Mouse (Mus musculus) liver, embryonic 14.5 days (tissue): ENCODE measurements at regions not wholly inside any gene's neighbourhood (a gene's known extent, or its start where the extent isn't known, plus 50 kb on each side); places are given as distances from the start of the nearest gene placed in this dataset.

Source experiments
- ATAC-seq: fragments of 200-750 bp; cut with Nextera tagmentation; 2 replicates; pipeline ENCODE4 v1.8.0; 2017; ENCODE audit warnings: moderate number of reproducible peaks, mild to moderate bottlenecking, moderate library complexity; ENCODE audit not compliant: insufficient read depth
- DNase-seq, 3 experiments: peaks; one replicate each; pipeline ENCODE4 v3.0.0-alpha.2; 2012 to 2013; ENCODE audit warnings: low read depth in 3 of 3, low spot score in 3 of 3
- H3K27ac ChIP-seq: fragments of 300-500 bp; sonication (generic); 2 replicates; pipeline ENCODE4 v1.5.1; 2014; ENCODE audit warnings: moderate library complexity, mild to moderate bottlenecking, control low read depth, inconsistent platforms
- H3K27me3 ChIP-seq: fragments of 300-500 bp; sonication (generic); 2 replicates; pipeline ENCODE4 v1.6.1; 2014; ENCODE audit warnings: mild to moderate bottlenecking, low read length, moderate library complexity; ENCODE audit not compliant: control insufficient read depth, insufficient read depth
- H3K36me3 ChIP-seq: fragments of 300-500 bp; sonication (generic); replicated peaks from 2 replicates; pipeline ENCODE4 v1.6.1; 2014; ENCODE audit warnings: low read depth; ENCODE audit not compliant: control insufficient read depth, insufficient read depth
- H3K4me1 ChIP-seq, 2 experiments: fragments of 200-500 bp in 1 of 2; fragments of 300-500 bp in 1 of 2; sonication (generic) in 1 of 2; replicated peaks; 2 replicates each; pipeline ENCODE4 v1.6.1; 2012 to 2014; ENCODE audit warnings: antibody characterized with exemption in 1 of 2, inconsistent platforms in 1 of 2, low read length in 1 of 2; ENCODE audit not compliant: control insufficient read depth in 2 of 2, insufficient read depth in 2 of 2
- H3K4me2 ChIP-seq: fragments of 300-500 bp; sonication (generic); 2 replicates; pipeline ENCODE4 v1.6.1; 2014; ENCODE audit warnings: low read depth, mild to moderate bottlenecking, control low read depth, moderate library complexity
- H3K4me3 ChIP-seq, 2 experiments: fragments of 200-500 bp in 1 of 2; fragments of 300-500 bp in 1 of 2; sonication (generic) in 1 of 2; 2 replicates each; pipeline ENCODE4 v1.5.1; 2012 to 2014; ENCODE audit warnings: low read depth in 2 of 2, low read length in 2 of 2, mild to moderate bottlenecking in 2 of 2, control low read depth in 1 of 2, inconsistent platforms in 1 of 2, moderate library complexity in 1 of 2; ENCODE audit not compliant: insufficient read depth in 1 of 2
- H3K9ac ChIP-seq: fragments of 300-500 bp; sonication (generic); replicated peaks from 2 replicates; pipeline ENCODE4 v1.6.1; 2014; ENCODE audit warnings: mild to moderate bottlenecking, control low read depth, moderate library complexity
- H3K9me3 ChIP-seq: fragments of 300-500 bp; sonication (generic); 2 replicates; pipeline ENCODE4 v1.6.1; 2016; ENCODE audit warnings: low read length, mixed read lengths; ENCODE audit not compliant: control insufficient read depth
- CTCF ChIP-seq: IDR thresholded peaks from 2 replicates; pipeline ENCODE4 v1.5.1; 2016; ENCODE audit warnings: antibody characterized with exemption, low read depth, control low read depth
- EP300 ChIP-seq: IDR thresholded peaks from 2 replicates; pipeline ENCODE4 v1.6.1; 2016; ENCODE audit warnings: antibody characterized with exemption, low read depth
- WGBS: fragments of 180-500 bp; shearing (Covaris S2); extraction: QIAGEN DNeasy Blood & Tissue Kit; methylation state at CpG from one replicate; pipeline ENCODE4 v1.1.7; 2014; ENCODE audit not compliant: insufficient replicate concordance; 5-methylcytosine and 5-hydroxymethylcytosine counted together

DNA sequence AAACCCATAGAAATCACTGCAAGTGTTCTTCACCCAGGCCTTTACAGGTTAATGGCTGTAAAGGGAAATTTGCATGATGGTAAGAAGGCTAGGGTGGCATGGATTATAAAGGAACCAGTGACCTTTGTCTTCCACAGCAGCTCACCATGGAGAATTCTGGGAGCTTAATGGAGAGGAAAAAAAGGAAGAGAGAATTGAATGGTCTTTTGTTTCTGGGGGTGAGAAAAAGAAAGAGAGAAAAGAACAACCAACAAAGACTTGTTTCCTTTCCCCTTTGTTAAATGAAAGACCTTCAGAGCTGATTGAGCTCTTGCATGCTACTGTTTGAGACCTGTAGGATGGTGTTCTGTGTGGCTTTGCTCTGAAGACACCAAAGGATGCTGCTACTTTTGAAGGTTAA, 597.5 kb upstream of the Tenm3 start:
- ATAC-seq (no peak), DNase-seq (no peak)
- no peaks in the 10 kb centered on the region for H3K27me3 ChIP-seq
- no peak overlapping the region for H3K9ac ChIP-seq
- H3K9me3 ChIP-seq, result no peaks in the 10 kb centered on the region
- H3K4me2 ChIP-seq, result no peak overlapping the region
- no peak overlapping the region for H3K4me3 ChIP-seq
- no peak overlapping the region for H3K27ac ChIP-seq
- no peaks in the 10 kb centered on the region for H3K36me3 ChIP-seq
- no peak for TF ChIP-seq EP300
- TF ChIP-seq CTCF, result no peak
- H3K4me1 ChIP-seq, result no peaks in the 10 kb centered on the region

DNA sequence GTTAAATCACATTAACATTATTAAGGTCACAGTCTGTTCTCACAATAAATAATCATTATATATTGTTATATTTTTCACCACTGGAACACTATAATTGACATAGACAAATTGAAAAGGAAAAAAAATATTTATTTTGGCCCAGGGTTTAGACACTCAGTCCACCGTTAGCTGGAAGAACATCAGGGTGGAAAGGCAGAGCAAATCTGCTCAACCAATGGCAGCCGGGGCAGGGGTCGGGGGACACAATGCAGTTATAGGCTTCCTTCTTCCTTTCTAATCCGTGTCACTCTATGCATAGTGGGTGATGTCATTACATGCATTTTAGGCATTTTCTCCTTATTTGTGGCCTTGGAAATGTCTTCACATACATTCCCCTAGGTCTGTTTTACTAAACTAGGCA, 552.8 kb upstream of the Tenm3 start:
- no peaks in the 10 kb centered on the region for H3K4me1 ChIP-seq
- no peak for TF ChIP-seq EP300
- TF ChIP-seq CTCF, result no peak
- H3K27me3 ChIP-seq, result no peaks in the 10 kb centered on the region
- H3K9me3 ChIP-seq, result no peaks in the 10 kb centered on the region
- WGBS, result 53% methylated on average over 4 of the region's 4 CpGs
- DNase-seq, result no peak
- no peak for ATAC-seq
- no peak overlapping the region for H3K27ac ChIP-seq
- no peak overlapping the region for H3K4me3 ChIP-seq
- H3K4me2 ChIP-seq, result no peak overlapping the region
- H3K9ac ChIP-seq, result no peak overlapping the region
- H3K36me3 ChIP-seq, result no peaks in the 10 kb centered on the region

- Histone ChIP-seq H3K9me3 (no peaks in the 10 kb centered on the region), H3K27ac (no peak overlapping the region), H3K36me3 (no peaks in the 10 kb centered on the region), H3K4me3 (no peak overlapping the region), H3K27me3 (no peaks in the 10 kb centered on the region), H3K4me1 (no peaks in the 10 kb centered on the region), H3K4me2 (no peak overlapping the region), H3K9ac (no peak overlapping the region)
- TF ChIP-seq CTCF (no peak), EP300 (no peak)
- no peak for DNase-seq
- WGBS, result 18% methylated on average over 1 of the region's 1 CpGs
- no peak for ATAC-seq
Observed at GRCm38 (mm10) chr8:49395029-49395428, 551.3 kb upstream of the Tenm3 start.

- Histone ChIP-seq H3K36me3 (no peaks in the 10 kb centered on the region), H3K27ac (no peak overlapping the region), H3K9ac (no peak overlapping the region), H3K4me2 (no peak overlapping the region), H3K27me3 (no peaks in the 10 kb centered on the region), H3K4me3 (no peak overlapping the region), H3K4me1 (no peaks in the 10 kb centered on the region), H3K9me3 (no peaks in the 10 kb centered on the region)
- ATAC-seq (no peak), DNase-seq (no peak)
- 29% methylated on average over 3 of the region's 3 CpGs for WGBS
- TF ChIP-seq EP300 (no peak), CTCF (no peak)
Observed at GRCm38 (mm10) chr8:49389525-49389924, 545.8 kb upstream of the Tenm3 start.

DNA sequence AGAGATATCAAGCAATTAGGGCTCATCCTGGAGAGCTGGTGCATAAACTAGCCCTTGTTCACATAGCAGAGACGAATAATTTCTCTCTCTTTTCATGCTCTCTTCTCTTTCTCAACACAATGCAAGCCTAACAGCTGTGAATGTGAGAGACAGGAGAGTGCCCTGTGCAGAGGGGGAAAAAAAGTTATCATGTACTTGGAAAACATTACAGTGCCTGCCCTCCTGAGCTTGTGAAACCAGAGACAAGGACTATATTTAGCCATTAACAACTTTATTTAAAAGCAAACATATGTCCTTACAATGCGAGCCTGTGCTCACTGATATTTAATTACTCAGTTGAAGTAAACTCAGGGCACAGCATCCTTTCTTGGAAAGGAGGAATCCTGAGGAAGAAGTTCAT, 543.8 kb upstream of the Tenm3 start:
- Histone ChIP-seq H3K4me1 (no peaks in the 10 kb centered on the region), H3K27ac (no peak overlapping the region), H3K9me3 (no peaks in the 10 kb centered on the region), H3K27me3 (no peaks in the 10 kb centered on the region), H3K4me3 (no peak overlapping the region), H3K36me3 (no peaks in the 10 kb centered on the region), H3K9ac (no peak overlapping the region), H3K4me2 (no peak overlapping the region)
- ATAC-seq (no peak), DNase-seq (no peak)
- 44% methylated on average over 2 of the region's 2 CpGs for WGBS
- no peak for TF ChIP-seq CTCF
- TF ChIP-seq EP300, result no peak

GRCm38 (mm10) chr8:49372686-49373085, 528.9 kb upstream of the Tenm3 start:
- ATAC-seq (no peak), DNase-seq (no peak)
- 76% methylated on average over 9 of the region's 9 CpGs for WGBS
- H3K4me1 ChIP-seq, result no peaks in the 10 kb centered on the region
- H3K36me3 ChIP-seq, result no peaks in the 10 kb centered on the region
- H3K27me3 ChIP-seq, result no peaks in the 10 kb centered on the region
- H3K4me2 ChIP-seq, result no peak overlapping the region
- no peaks in the 10 kb centered on the region for H3K9me3 ChIP-seq
- no peak overlapping the region for H3K4me3 ChIP-seq
- no peak for TF ChIP-seq EP300
- TF ChIP-seq CTCF, result no peak
- H3K27ac ChIP-seq, result no peak overlapping the region
- H3K9ac ChIP-seq, result no peak overlapping the region
